Mouse (Mus musculus) olfactory bulb, adult 2 months (tissue): ENCODE results near the gene Mrpl44.

Experiments
- CTCF ChIP-seq: fragments of 200-500 bp; IDR thresholded peaks from 2 replicates; pipeline ENCODE4 v1.5.1; 2012; ENCODE audit warnings: low read depth, mild to moderate bottlenecking, low read length, moderate library complexity; ENCODE audit not compliant: insufficient read depth
- POLR2A ChIP-seq: fragments of 200-500 bp; IDR thresholded peaks from 2 replicates; pipeline ENCODE4 v1.6.1; 2012; ENCODE audit warnings: mild to moderate bottlenecking, low read depth, low read length, moderate library complexity; ENCODE audit not compliant: insufficient read depth

- TF ChIP-seq CTCF = no peak
- no peak for TF ChIP-seq POLR2A
These were observed 32.9 kb upstream of the Mrpl44 start for GRCm38 (mm10) chr1:79742949-79743348.
